Mouse (Mus musculus): Measurements from ENCODE around the gene Ndufaf8. TPM values are rescaled to one million over a fixed set of nuclear protein-coding genes. Genes with fewer than 3 reads are reported as not detected.

The Ndufaf8 gene
- 202 and 204 TPM in 2 replicates for polyA plus RNA-seq (2021; fragmentation: Nextera tagmentation)
- long read RNA-seq, experiment 1, transcript Ndufaf8-203 (2 exons, 401 nt), result minor isoform, 20 of 82 reads
- long read RNA-seq, experiment 1, transcript Ndufaf8-201 (3 exons, 781 nt), result major isoform, 62 of 82 reads
- long read RNA-seq, experiment 1, partial matches to known transcripts, result 0 of 82 reads
- long read RNA-seq, experiment 1, other reads (novel, unspliced or antisense), result 0 of 82 reads
- long read RNA-seq, experiment 2, transcript Ndufaf8-201 (3 exons, 781 nt), result major isoform, 12 of 18 reads
- long read RNA-seq, experiment 2, partial matches to known transcripts, result 3 of 18 reads
- long read RNA-seq, experiment 2, other reads (novel, unspliced or antisense), result 1 of 18 reads

GRCm38 (mm10) chr11:120098588-120099511 is at the start of gene Ndufaf8, which contains the start of gene Tepsin:
Ndufaf8 (plus strand) TSS chr11:120098928.
Tepsin (minus strand) TSS chr11:120098731.

GRCm38 (mm10) chr11:120086702-120087152 is 12.0 kb upstream of the Ndufaf8 start, which contains the start of gene Cep131:
Cep131 (minus strand) TSS chr11:120086827.

Small RNAs within 50 kb of the gene (microRNA-seq; reads per million reads assigned to microRNA genes)
- not detected for gene Gm25948

Other genes starting within 250 kb of the Ndufaf8 start
- 47.1 and 50.4 TPM in 2 replicates for gene Chmp6, start 185.5 kb upstream of the Ndufaf8 start, polyA plus RNA-seq (2021; fragmentation: Nextera tagmentation)
- gene Baiap2, start 156.2 kb upstream of the Ndufaf8 start, polyA plus RNA-seq (2021; fragmentation: Nextera tagmentation), result 187 and 198 TPM in 2 replicates
- 28.3 and 29.9 TPM in 2 replicates for gene Aatk, start 51.8 kb upstream of the Ndufaf8 start, polyA plus RNA-seq (2021; fragmentation: Nextera tagmentation)
- 12.3 and 15.1 TPM in 2 replicates for gene Cep131, start 12.1 kb upstream of the Ndufaf8 start, polyA plus RNA-seq (2021; fragmentation: Nextera tagmentation)
- gene Tepsin, start 197 bp upstream of the Ndufaf8 start, polyA plus RNA-seq (2021; fragmentation: Nextera tagmentation), result 8.4 and 9.5 TPM in 2 replicates
- gene Slc38a10, start 52.4 kb downstream of the Ndufaf8 start, polyA plus RNA-seq (2021; fragmentation: Nextera tagmentation), result 28.6 and 32.4 TPM in 2 replicates
- gene Bahcc1, start 134.0 kb downstream of the Ndufaf8 start, polyA plus RNA-seq (2021; fragmentation: Nextera tagmentation), result 1.1 and 1.6 TPM in 2 replicates
- 2,332 and 2,802 TPM in 2 replicates for gene Actg1, start 249.6 kb downstream of the Ndufaf8 start, polyA plus RNA-seq (2021; fragmentation: Nextera tagmentation)

All from layer of hippocampus, adult 6 months (tissue).